ENCODE assay signal across 21 mouse cellular contexts in genomic region chr16:33741795-33742194, GRCm38 (mm10). TPM values are rescaled to one million over a fixed set of nuclear protein-coding genes. Genes with fewer than 3 reads are reported as not detected.
DNase-seq lines count a peak whose midpoint lies in the region; ATAC-seq and TF ChIP-seq lines count a peak whose summit lies in the region.
"Had no signal": no experiment of that assay in that cellular context is flagged by ENCODE, and none has a peak within 500 bp of the region (broad histone marks: within the 10 kb centered on the region; RNA-seq: fewer than 3 reads in every experiment).

No protein-coding gene starts in this region.

- H3K27ac ChIP-seq in forebrain, embryonic 12.5 days: peak overlapping the region; percentile 59
- H3K27ac ChIP-seq in forebrain, embryonic 11.5 days (ENCODE audit: low read depth, low read length): no peak overlapping the region
- H3K27ac ChIP-seq in heart, postnatal 0 days (ENCODE audit: low read depth): no peak overlapping the region
- H3K27ac ChIP-seq: embryonic facial prominence, embryonic 15.5 days had no signal

- peaks cover 45% of the 10 kb centered on the region for H3K36me3 ChIP-seq in forebrain, embryonic 12.5 days (replicated peaks)
- no peaks in the 10 kb centered on the region; the same call in 1 of the 2 replicates for H3K36me3 ChIP-seq in forebrain, embryonic 11.5 days (ENCODE audit: control insufficient read depth, insufficient read depth, low read length)
- H3K36me3 ChIP-seq in heart, postnatal 0 days (replicated peaks; ENCODE audit: control insufficient read depth, insufficient read depth, low read length): peaks cover 74% of the 10 kb centered on the region

- no peaks in the 10 kb centered on the region for H3K27me3 ChIP-seq in forebrain, embryonic 12.5 days
- H3K27me3 ChIP-seq in forebrain, embryonic 11.5 days (ENCODE audit: control insufficient read depth, insufficient read depth, low read length): no peaks in the 10 kb centered on the region
- H3K27me3 ChIP-seq in heart, postnatal 0 days (ENCODE audit: control insufficient read depth, insufficient read depth, low read length): no peaks in the 10 kb centered on the region
- H3K27me3 ChIP-seq: embryonic facial prominence, embryonic 15.5 days had no signal

- 65% methylated on average over 5 of the region's 5 CpGs for WGBS in forebrain, embryonic 12.5 days
- 63% methylated on average over 5 of the region's 5 CpGs for WGBS in forebrain, embryonic 11.5 days
- 36% methylated on average over 5 of the region's 5 CpGs for WGBS in heart, postnatal 0 days

- no peak overlapping the region for H3K4me3 ChIP-seq in forebrain, embryonic 12.5 days (replicated peaks)
- H3K4me3 ChIP-seq in forebrain, embryonic 11.5 days (ENCODE audit: low read depth, low read length): no peak overlapping the region
- no peak overlapping the region for H3K4me3 ChIP-seq in heart, postnatal 0 days (ENCODE audit: low read depth, low read length)
- H3K4me3 ChIP-seq: embryonic facial prominence, embryonic 15.5 days had no signal

- no peak overlapping the region for H3K4me2 ChIP-seq in forebrain, embryonic 12.5 days
- H3K4me2 ChIP-seq in forebrain, embryonic 11.5 days (ENCODE audit: low read depth, low read length, severe bottlenecking): no peak overlapping the region
- H3K4me2 ChIP-seq in heart, postnatal 0 days (ENCODE audit: low read depth, low read length): no peak overlapping the region
- H3K4me2 ChIP-seq: embryonic facial prominence, embryonic 15.5 days had no signal

- DNase-seq in forebrain, embryonic 11.5 days (ENCODE audit: low spot score): no peak
- DNase-seq in heart, postnatal 0 days (ENCODE audit: low spot score): no peak
- no peak for DNase-seq in heart, adult 9 months (ENCODE audit: low spot score in 2 of 2)
- DNase-seq in testis, postnatal 10 days (ENCODE audit: low spot score): peak; percentile 37
- DNase-seq in testis, postnatal 14 days (ENCODE audit: low spot score): no peak
- no peak for DNase-seq in ovary, postnatal 10 days (ENCODE audit: low spot score)
- DNase-seq: adrenal gland, postnatal 10 days; B cell, adult 2 months; cerebellum, adult 11-12 months; kidney, adult 9 months; kidney, postnatal 36 days; layer of hippocampus, adult 9-11 months; liver; liver, postnatal 0 days; retina, postnatal 1 day; thymus, adult 18-20 months had no signal

- no peak for TF ChIP-seq CTCF in heart, postnatal 0 days (IDR thresholded peaks at IDR 0.05; ENCODE audit: low read depth)

- no peak for ATAC-seq in forebrain, embryonic 12.5 days (ENCODE audit: low FRiP score)
- no peak for ATAC-seq in forebrain, embryonic 11.5 days (replicated peaks; ENCODE audit: low FRiP score)
- ATAC-seq in heart, postnatal 0 days (ENCODE audit: insufficient read depth, low read depth): peak; percentile 36
- ATAC-seq: inflammation-experienced regulatory T-cells, adult 6 months; liver, postnatal 0 days had no signal

- no peak overlapping the region for H3K9ac ChIP-seq in forebrain, embryonic 12.5 days
- H3K9ac ChIP-seq in forebrain, embryonic 11.5 days (ENCODE audit: low read length): no peak overlapping the region
- H3K9ac ChIP-seq in heart, postnatal 0 days (replicated peaks; ENCODE audit: low read depth, low read length): no peak overlapping the region
- H3K9ac ChIP-seq: embryonic facial prominence, embryonic 15.5 days; liver, postnatal 0 days had no signal

- H3K9me3 ChIP-seq in forebrain, embryonic 12.5 days: no peaks in the 10 kb centered on the region
- H3K9me3 ChIP-seq in forebrain, embryonic 11.5 days (ENCODE audit: control insufficient read depth, low read length): no peaks in the 10 kb centered on the region
- H3K9me3 ChIP-seq in heart, postnatal 0 days (replicated peaks; ENCODE audit: control insufficient read depth, low read length): no peaks in the 10 kb centered on the region
- H3K9me3 ChIP-seq: embryonic facial prominence, embryonic 15.5 days had no signal

- peaks cover 51% of the 10 kb centered on the region for H3K4me1 ChIP-seq in forebrain, embryonic 12.5 days
- peaks cover 14% of the 10 kb centered on the region for H3K4me1 ChIP-seq in forebrain, embryonic 11.5 days (replicated peaks; ENCODE audit: control insufficient read depth, insufficient read depth, low read length)
- no peaks in the 10 kb centered on the region; the same call in 1 of the 2 replicates for H3K4me1 ChIP-seq in heart, postnatal 0 days (ENCODE audit: control insufficient read depth, insufficient read depth)

- TF ChIP-seq EP300 in heart, postnatal 0 days (IDR thresholded peaks at IDR 0.05; ENCODE audit: low read depth): no peak

RNA-seq across cellular contexts. Expression of gene Muc13, which starts 52.0 kb away (rescaled TPM):
- 0.13 TPM in 1 of 2 replicates, not detected in the other for polyA plus RNA-seq in forebrain, embryonic 12.5 days (2016; fragmentation: Nextera tagmentation; extraction: Ambion mirVana)
- 0.07 TPM in 1 of 2 replicates, not detected in the other for polyA plus RNA-seq in forebrain, embryonic 11.5 days (2014; fragmentation: Nextera tagmentation; extraction: Ambion mirVana)
- total RNA-seq in heart, postnatal 0 days (2014; rRNA removed; ENCODE audit: low replicate concordance): not detected in 2 replicates
- not detected in 2 replicates for polyA plus RNA-seq in heart, postnatal 0 days (2015; fragmentation: Nextera tagmentation; extraction: Ambion mirVana)
- total RNA-seq: gastrocnemius, adult 8-10 months; left cerebral cortex, postnatal 10 days had no signal

RNA-seq across cellular contexts. Expression of gene Heg1, which starts 57.6 kb away (rescaled TPM):
- 36.5 and 37.7 TPM in 2 replicates for polyA plus RNA-seq in forebrain, embryonic 12.5 days (2016; fragmentation: Nextera tagmentation; extraction: Ambion mirVana)
- 39.8 and 43.9 TPM in 2 replicates for polyA plus RNA-seq in forebrain, embryonic 11.5 days (2014; fragmentation: Nextera tagmentation; extraction: Ambion mirVana)
- total RNA-seq in heart, postnatal 0 days (2014; rRNA removed; ENCODE audit: low replicate concordance): 93.7 and 94.2 TPM in 2 replicates
- 24.5 and 28.7 TPM in 2 replicates for polyA plus RNA-seq in heart, postnatal 0 days (2015; fragmentation: Nextera tagmentation; extraction: Ambion mirVana)
